Mouse (Mus musculus): ENCODE measurements around the gene Slc10a6.

- TF ChIP-seq POLR2A (IDR thresholded peaks at IDR 0.05; ENCODE audit: extremely low read depth, insufficient read depth, low read length) (no peak), CTCF (IDR thresholded peaks at IDR 0.05; ENCODE audit: extremely low read depth, insufficient read depth, low read length) (no peak)
Observed at GRCm38 (mm10) chr5:103603115-103603893, 25.9 kb downstream of the Slc10a6 start.
